Mouse (Mus musculus) small intestine, adult 2 months (tissue): ENCODE results near the gene Smad6. TPM values are rescaled to one million over a fixed set of nuclear protein-coding genes. Genes with fewer than 3 reads are reported as not detected.

Experiments used
- H3K27ac ChIP-seq: fragments of 200-500 bp; 2 replicates; pipeline ENCODE4 v1.5.1; 2012; ENCODE audit warnings: low read depth, low read length, control low read depth, inconsistent platforms; ENCODE audit not compliant: insufficient read depth
- H3K27me3 ChIP-seq: fragments of 200-500 bp; 2 replicates; pipeline ENCODE4 v1.6.1; 2012; ENCODE audit warnings: mild to moderate bottlenecking, moderate library complexity, low read length, inconsistent platforms; ENCODE audit not compliant: control insufficient read depth, insufficient read depth
- H3K36me3 ChIP-seq: fragments of 200-500 bp; 2 replicates; pipeline ENCODE4 v1.6.1; 2012; ENCODE audit warnings: mild to moderate bottlenecking, low read length, control low read depth, inconsistent platforms; ENCODE audit not compliant: control insufficient read depth, insufficient read depth
- H3K4me1 ChIP-seq: fragments of 200-500 bp; 2 replicates; pipeline ENCODE4 v1.6.1; 2012; ENCODE audit warnings: low read length, inconsistent platforms, mixed read lengths; ENCODE audit not compliant: control insufficient read depth, insufficient read depth, insufficient read length
- H3K4me3 ChIP-seq: fragments of 200-500 bp; 2 replicates; pipeline ENCODE4 v1.5.1; 2012; ENCODE audit warnings: low read depth, mild to moderate bottlenecking, control low read depth, inconsistent platforms, low read length, moderate library complexity
- CTCF ChIP-seq: fragments of 200-500 bp; IDR thresholded peaks from 2 replicates; pipeline ENCODE4 v1.5.1; 2012; ENCODE audit warnings: low read depth, mild to moderate bottlenecking, control low read depth, inconsistent platforms, low read length, moderate library complexity, mixed read lengths; ENCODE audit not compliant: insufficient replicate concordance, insufficient read length; ENCODE audit errors: extremely low read depth
- POLR2A ChIP-seq: fragments of 200-500 bp; IDR thresholded peaks from 2 replicates; pipeline ENCODE4 v1.6.1; 2012; ENCODE audit warnings: low read depth, mild to moderate bottlenecking, control low read depth, inconsistent platforms, low read length, moderate library complexity
- WGBS: fragments of 180-500 bp; shearing (Covaris S2); methylation state at CpG from one replicate; pipeline ENCODE4 v1.1.7; 2018; 5-methylcytosine and 5-hydroxymethylcytosine counted together
- polyA plus RNA-seq: library from polyadenylated mRNA; depleted of rRNA; stranded (reverse); fragments of >200 nt; gene quantifications from 2 replicates; pipeline ENCODE4 v1.2.3, GENCODE M21; 2012

The Smad6 gene
- polyA plus RNA-seq, 1 experiment, result 90.4 TPM

- H3K4me1 ChIP-seq, result peaks cover 9% of the 10 kb centered on the region
- H3K4me3 ChIP-seq, result no peak overlapping the region
- TF ChIP-seq POLR2A, result no peak
- no peak for TF ChIP-seq CTCF
- no peaks in the 10 kb centered on the region for H3K36me3 ChIP-seq
- 89% methylated on average over 4 of the region's 4 CpGs for WGBS
- H3K27ac ChIP-seq, result no peak overlapping the region
- H3K27me3 ChIP-seq, result no peaks in the 10 kb centered on the region
Observed at GRCm38 (mm10) chr9:64042911-64043310, 21.1 kb upstream of the Smad6 start.

- TF ChIP-seq POLR2A, result no peak
- TF ChIP-seq CTCF, result no peak
- 90% methylated on average over 8 of the region's 8 CpGs for WGBS
- no peaks in the 10 kb centered on the region for H3K27me3 ChIP-seq
Observed at GRCm38 (mm10) chr9:64042216-64042615, 20.4 kb upstream of the Smad6 start.

GRCm38 (mm10) chr9:64029908-64030631 is 8.2 kb upstream of the Smad6 start:
- Histone ChIP-seq H3K27me3 (no peaks in the 10 kb centered on the region), H3K4me1 (peaks cover 5% of the 10 kb centered on the region; the same call in 1 of the 2 replicates), H3K4me3 (no peak overlapping the region), H3K36me3 (no peaks in the 10 kb centered on the region), H3K27ac (no peak overlapping the region)
- TF ChIP-seq CTCF, result no peak
- no peak for TF ChIP-seq POLR2A
- 67% methylated on average over 6 of the region's 6 CpGs for WGBS

More at GRCm38 (mm10) chr9:64042216-64042615, 20.4 kb upstream of the Smad6 start:
- H3K27ac ChIP-seq, result no peak overlapping the region
- peaks cover 9% of the 10 kb centered on the region for H3K4me1 ChIP-seq
- no peak overlapping the region for H3K4me3 ChIP-seq
- H3K36me3 ChIP-seq, result no peaks in the 10 kb centered on the region

- H3K4me1 ChIP-seq, result peaks cover 13% of the 10 kb centered on the region; the same call in 1 of the 2 replicates
- TF ChIP-seq POLR2A (no peak), CTCF (peak; percentile 60; the same call in 1 of the 2 replicates)
- no peak overlapping the region for H3K27ac ChIP-seq
- no peak overlapping the region for H3K4me3 ChIP-seq
- H3K36me3 ChIP-seq, result no peaks in the 10 kb centered on the region
- H3K27me3 ChIP-seq, result no peaks in the 10 kb centered on the region
- WGBS, result 5% methylated on average over 3 of the region's 3 CpGs
Observed at GRCm38 (mm10) chr9:64025565-64025964, 3.7 kb upstream of the Smad6 start.

- Histone ChIP-seq H3K27ac (no peak overlapping the region), H3K36me3 (no peaks in the 10 kb centered on the region), H3K4me3 (no peak overlapping the region), H3K4me1 (peaks cover 13% of the 10 kb centered on the region; the same call in 1 of the 2 replicates), H3K27me3 (no peaks in the 10 kb centered on the region)
- 5% methylated on average over 2 of the region's 2 CpGs for WGBS
- no peak for TF ChIP-seq POLR2A
- peak; percentile 50; the same call in 1 of the 2 replicates for TF ChIP-seq CTCF
Observed at GRCm38 (mm10) chr9:64024976-64025375, 3.1 kb upstream of the Smad6 start.

GRCm38 (mm10) chr9:64022562-64023366 is 905 bp upstream of the Smad6 start:
- TF ChIP-seq CTCF (no peak), POLR2A (no peak; the same call in 1 of the 2 replicates)
- Histone ChIP-seq H3K4me1 (peaks cover 15% of the 10 kb centered on the region; the same call in 1 of the 2 replicates), H3K36me3 (no peaks in the 10 kb centered on the region), H3K4me3 (peak overlapping the region; percentile 73), H3K27ac (peak overlapping the region; percentile 91), H3K27me3 (no peaks in the 10 kb centered on the region)
- WGBS, result 1% methylated on average over 51 of the region's 54 CpGs

- no peaks in the 10 kb centered on the region for H3K36me3 ChIP-seq
- WGBS, result under 1% methylated on average over 32 of the region's 32 CpGs
- no peaks in the 10 kb centered on the region for H3K27me3 ChIP-seq
- H3K4me1 ChIP-seq, result peaks cover 15% of the 10 kb centered on the region
- peak overlapping the region; percentile 73 for H3K4me3 ChIP-seq
- H3K27ac ChIP-seq, result peak overlapping the region; percentile 70
- TF ChIP-seq CTCF (no peak), POLR2A (no peak)
Observed at GRCm38 (mm10) chr9:64021319-64021850, 474 bp downstream of the Smad6 start.
